Mouse (Mus musculus) hematopoietic stem cell, adult 5-6 weeks (primary cell): ENCODE measurements around the gene Foxa1. TPM values are rescaled to one million over a fixed set of nuclear protein-coding genes. Genes with fewer than 3 reads are reported as not detected.

Experiments
- ATAC-seq, 2 experiments: fragments of 125-278 bp in 1 of 2; replicated peaks in 1 of 2; 2 replicates each; pipeline ENCODE4 v1.8.0; 2016 to 2017; ENCODE audit warnings: inconsistent platforms in 2 of 2, mild to moderate bottlenecking in 2 of 2, moderate number of reproducible peaks in 2 of 2, low read depth in 1 of 2, moderate TSS enrichment in 1 of 2; ENCODE audit not compliant: low FRiP score in 2 of 2, poor library complexity in 2 of 2, severe bottlenecking in 2 of 2, insufficient read depth in 1 of 2, low TSS enrichment in 1 of 2
- total RNA-seq: library from RNA; stranded (forward); fragments of 172-1452, 232-1000 nt; gene quantifications from 2 replicates; pipeline ENCODE4 v1.2.3, GENCODE M21; 2017

Gene Foxa1
- total RNA-seq, 1 experiment from 2014 or later: not detected

DNA sequence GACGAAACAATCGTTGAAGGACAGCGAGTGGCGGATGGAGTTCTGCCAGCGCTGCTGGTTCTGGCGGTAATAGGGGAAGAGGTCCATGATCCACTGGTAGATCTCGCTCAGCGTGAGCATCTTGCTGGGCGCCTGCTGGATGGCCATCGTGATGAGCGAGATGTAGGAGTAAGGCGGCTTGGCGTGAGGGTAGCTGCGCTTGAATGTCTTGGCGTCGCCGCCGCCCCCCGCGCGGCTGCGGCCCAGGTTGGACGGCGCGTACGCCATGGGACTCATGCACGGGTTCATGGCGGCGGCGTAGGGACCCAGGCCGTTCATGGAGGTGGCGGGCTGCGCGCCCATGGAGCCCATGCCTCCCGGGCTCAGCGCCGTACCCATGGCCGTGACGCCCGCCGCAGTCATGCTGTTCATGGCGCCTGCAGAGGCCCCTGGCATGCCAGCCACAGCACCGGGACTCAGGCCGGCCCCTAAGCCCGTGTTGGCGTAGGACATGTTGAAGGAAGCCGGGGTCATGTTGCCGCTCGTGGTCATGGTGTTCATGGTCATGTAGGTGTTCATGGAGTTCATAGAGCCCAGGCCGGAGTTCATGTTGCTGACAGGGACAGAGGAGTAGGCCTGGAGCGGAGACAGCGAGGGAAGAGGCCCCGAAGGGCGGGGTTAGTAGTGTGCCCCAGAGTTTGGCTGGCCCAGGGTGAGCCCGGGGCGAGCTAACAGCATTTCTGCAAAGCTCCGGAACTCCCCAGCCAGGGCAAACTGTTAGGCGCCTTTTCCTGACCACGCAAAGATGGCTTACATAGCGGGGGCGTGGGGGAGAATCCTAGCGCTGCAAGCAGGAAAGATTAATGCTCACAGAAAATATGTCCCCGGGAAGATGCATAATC lies 3.7 kb downstream of the Foxa1 start:
- no peak for ATAC-seq

DNA sequence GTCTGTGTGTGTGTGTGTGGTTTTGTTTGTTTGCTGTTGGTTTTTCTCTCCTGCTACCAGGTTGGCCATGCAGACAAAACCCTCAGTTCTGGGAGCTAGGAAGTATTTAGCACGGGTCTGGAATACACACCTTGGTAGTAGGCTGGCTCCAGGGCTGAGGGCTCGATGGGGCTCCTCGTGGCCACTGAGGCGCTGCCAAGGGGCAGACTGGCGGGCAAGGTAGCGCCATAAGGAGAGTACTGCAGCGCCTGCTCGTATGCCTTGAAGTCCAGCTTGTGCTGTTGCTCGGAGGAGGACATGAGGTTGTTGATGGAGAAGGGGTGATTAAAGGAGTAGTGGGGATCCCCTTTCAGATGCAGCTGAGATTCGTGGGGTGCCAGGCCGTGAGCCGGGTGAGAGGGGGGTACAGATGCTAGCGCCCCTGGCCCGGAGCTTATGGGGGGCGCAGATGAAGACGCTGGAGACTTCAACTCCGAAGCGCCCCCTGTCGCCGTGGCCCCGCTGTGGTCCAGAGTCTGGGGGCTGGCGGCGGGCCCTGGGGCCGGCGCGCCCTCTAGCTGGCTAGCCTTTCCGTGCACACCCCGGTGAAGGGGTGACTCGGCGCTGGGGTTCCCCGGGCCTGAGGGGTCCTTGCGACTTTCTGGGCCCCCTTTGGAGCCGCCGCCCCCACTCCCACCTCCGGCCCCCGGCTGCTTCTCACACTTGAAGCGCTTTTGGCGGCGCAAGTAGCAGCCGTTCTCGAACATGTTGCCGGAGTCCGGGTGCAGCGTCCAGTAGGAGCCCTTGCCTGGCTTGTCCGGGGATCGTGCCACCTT lies 4.6 kb downstream of the Foxa1 start:
- ATAC-seq: no peak

DNA sequence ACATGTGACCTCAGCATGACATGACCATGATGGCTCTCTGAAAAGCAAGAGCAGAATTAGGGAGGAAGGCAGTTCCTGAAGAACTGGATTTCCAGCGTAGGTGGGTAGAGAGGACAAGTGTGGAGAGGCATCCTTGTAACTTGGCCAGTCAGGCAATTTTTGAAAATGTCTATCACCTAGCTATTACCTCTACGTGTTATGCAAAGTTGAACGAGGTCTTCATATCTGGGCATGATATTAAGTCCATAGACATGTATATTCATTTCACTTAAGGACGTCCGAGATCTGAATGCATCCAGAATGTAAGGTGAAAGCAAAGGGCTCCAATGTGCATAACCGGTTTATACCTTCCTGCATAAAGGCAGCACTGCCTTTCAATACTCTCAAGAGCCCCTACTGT lies 5.6 kb downstream of the Foxa1 start:
- ATAC-seq: no peak

DNA sequence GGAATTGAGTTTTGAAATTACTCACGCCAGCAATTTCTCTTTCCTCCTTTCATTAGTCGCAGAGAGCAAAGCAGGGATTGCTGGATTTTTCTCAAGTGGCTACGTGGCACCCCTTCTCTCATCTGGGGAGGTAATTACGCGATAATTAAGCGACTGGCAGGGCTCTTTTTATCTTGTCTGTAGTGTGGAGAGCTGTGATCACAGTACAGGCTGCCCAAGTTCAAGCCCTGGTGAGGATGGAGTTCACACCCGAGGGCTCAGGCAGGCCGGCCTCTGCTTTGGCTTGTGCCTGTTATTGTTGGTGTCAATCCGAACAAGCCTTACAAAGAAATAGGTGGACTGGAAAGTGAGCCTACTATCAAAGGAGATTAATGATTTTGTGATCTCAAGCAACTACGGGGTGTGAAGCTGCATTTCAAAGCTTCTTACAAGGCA lies 7.1 kb downstream of the Foxa1 start:
- ATAC-seq: no peak

DNA sequence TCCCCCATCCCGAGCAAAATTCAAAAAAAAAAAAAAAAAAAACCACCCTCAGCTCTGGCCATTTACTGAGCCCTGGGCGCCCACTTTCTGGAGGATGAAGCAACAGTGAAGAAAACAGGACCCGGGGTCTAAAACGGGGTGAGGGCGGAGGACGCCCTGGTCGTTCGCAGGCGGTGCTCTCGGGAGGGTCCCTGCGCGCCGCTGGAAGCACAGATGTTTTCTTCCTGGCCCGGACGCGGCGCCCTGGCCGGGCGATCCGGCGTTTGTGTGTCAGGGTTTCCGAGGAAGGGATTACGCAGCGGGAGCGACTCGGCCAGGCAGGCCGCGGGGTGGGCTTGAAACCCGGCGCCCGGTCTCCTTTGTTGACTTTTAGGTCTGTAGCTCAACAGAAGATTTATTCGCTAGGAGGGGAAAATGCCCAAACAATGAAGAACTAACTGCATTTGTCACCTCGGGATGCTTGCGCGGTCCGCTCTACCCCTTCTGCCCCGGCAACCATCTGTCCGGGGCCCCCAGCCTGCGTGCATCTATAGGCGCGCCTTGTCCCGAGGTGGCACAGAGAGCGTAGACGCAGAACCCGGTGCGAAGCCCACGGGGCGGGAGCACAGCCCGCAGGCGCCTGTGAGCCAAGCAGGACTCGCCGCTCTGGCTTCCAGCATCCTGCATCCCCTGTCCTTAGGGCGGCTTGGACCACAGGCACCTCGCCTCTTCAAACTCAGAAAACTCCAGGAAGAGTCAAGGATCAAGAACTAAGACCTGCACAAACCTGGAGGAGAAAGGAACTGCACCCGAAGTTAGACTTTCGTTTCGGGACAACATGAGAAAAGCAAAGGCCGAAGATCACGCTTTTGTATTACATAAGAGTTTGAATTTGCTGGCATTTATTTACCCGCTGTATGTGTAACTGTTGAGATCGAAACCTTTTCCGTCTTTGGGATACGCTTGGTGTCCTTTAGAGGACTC lies 7.8 kb downstream of the Foxa1 start:
- peak in 1 of 2 experiments; percentile 22; a peak in 2 of 4 replicates for ATAC-seq

DNA sequence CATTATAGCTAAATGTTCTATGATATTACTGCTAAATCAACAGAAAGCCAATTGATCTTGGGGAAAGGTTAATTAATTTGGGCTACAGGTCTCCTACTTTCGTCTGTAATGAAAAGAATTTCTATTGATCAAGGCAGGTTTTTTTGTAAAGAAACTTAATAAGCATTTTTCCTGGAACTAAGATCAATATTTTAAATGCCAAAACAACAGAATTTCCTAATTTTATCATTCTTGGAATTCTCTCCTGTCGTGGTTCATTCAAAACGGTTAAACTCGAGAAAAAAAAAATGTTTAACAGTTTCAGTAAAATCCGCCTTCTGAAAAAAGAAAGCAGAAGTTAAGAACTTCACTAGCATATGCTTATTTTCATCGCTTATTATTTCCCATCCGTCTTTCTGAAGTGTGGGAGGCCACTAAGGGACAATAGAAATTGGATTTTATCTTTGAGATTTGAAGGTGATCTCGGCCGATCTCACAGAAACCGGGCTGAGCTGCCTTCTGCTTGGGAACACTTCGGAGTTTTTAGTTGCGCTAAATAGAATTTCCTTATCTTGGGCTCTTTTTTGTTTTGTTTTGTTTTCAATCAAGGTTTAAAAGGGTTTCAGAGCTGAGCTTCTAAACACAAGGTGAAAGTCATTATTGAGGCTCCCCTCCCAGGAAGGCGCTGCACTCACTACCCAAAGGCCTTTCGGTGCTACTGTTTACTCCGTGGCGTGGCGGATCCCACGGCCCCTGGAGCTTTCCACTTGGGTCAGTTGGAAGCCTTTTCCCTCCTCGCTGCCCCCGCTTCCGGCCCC lies 8.7 kb downstream of the Foxa1 start:
- no peak for ATAC-seq

DNA sequence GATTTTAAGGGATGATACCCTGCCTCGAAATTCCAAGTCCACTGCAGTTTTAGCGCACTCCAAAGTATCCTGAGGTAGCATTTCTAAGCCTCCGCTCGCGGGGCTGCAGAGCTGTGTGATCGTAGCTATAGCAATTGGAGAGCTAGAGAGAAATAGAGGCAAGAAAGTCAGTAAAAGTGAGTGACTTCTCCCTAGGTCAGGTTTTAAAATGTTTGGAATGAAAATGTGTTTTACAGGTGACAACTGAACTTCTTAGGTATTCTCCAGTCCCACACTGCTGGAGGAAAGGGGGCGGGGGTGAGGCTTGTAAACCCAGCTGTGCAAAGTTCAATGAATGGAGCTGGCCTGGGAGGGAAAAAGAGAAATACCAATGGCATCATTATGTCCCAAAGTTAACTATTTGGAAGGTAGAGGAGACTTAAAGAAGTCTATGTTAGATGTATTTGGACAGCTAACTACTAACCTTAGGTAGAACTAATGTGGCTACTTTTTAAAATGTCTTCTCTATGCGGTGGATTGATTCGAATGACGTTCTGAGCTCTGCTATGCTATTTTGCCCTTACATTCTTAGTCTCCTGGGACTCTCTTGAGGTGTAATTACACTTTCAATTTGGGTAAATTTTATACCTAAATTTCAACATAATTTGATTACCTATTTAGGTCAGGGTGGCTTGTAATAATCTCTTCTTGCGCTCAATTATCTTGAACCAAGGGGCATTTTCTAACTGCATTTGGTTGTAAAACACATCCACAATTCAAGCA lies 9.6 kb downstream of the Foxa1 start:
- no peak for ATAC-seq

DNA sequence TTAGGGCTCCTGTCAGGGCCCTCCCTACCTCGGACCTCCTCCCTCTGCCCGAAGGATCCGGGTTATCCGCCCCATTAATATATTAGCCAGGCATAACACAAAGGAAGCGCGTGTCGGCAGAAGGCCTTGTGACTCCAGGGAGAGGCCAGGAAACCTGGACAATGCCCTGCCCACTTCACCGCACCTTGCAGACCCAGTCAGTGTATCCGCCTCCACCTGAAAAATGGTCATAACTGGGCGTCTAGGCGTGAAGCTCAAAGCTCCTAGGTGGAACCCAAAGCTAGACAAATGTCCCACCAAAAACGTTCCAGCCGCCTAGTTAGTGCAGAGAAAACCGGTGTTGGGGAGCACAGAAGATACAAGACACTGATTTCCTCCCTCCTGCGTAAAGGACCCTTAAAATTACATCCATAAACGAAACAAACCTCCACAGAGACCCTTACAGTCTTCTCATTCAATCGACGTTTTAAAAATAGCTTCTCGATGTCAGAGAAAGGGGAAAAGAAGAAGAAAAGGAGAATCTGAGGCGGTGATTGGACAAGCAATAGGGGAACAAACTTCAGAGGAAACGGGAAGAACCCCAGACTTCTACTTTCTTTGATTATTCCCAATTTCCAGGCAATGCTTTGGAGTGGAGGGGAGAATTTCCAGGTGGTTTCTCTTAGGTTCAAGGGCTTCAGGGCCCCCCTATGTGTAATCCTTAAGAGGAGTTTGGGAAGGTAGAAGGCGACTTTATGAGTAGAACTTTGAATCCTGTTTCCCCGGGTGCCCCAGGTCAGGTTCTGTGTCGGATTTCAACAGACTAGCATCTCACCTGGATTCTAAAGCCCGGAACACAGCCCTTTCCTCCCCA lies 10.4 kb downstream of the Foxa1 start:
- no peak for ATAC-seq

DNA sequence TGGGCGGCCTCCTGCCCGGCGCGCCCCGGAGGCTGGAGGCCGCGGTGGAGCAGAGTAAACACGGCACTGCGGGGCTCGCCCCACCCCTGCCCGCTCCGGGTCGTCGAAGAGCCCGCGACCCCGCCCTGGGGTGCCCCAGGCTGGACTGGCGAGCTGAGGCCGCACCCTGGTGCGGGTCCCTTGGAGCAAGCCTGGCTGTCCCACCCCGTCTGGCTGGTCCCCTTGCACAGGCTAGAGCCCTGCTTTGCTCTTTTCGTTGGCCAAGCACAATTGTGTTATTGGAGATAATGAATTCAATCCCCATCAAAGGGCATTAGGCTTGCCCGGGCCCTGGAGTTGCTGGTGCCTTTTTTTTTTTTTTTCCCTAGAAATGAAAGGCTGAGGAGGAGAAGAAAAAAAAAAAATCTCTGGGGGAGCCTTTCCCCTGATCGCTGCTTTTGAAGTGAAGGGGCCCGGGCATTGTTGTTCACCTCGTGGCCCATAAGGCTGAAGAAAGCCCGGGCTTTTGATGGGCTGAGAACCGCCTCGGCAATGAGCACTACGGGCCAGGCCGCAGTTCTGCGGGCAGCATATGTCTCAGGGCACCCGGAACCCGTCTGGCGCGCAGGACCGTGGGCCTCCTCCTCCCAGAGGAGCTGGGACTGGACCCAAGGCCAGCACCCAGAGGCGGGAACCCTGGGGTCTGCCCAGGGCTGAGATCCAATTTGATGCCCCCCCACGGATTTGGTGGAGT lies 11.7 kb downstream of the Foxa1 start:
- no peak; a peak in 1 of 4 replicates for ATAC-seq

DNA sequence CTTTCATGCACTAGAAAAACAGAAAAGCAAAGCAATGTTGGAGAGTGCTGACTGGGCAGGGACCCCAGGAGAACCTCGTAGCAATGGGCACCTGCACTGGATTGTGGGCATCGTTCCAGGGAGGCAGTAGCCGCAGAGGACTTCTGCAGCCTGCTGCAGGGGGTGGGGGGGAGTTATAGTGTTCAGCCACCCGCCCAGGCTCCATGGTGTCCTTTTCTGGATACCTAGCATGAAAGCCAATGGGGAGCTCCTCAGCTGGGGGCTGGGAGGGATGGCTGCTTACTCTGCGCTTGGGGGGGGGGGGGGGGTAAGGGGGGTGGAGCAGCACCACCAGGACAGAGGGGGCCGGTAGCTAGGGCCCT lies 12.2 kb downstream of the Foxa1 start:
- ATAC-seq: no peak

DNA sequence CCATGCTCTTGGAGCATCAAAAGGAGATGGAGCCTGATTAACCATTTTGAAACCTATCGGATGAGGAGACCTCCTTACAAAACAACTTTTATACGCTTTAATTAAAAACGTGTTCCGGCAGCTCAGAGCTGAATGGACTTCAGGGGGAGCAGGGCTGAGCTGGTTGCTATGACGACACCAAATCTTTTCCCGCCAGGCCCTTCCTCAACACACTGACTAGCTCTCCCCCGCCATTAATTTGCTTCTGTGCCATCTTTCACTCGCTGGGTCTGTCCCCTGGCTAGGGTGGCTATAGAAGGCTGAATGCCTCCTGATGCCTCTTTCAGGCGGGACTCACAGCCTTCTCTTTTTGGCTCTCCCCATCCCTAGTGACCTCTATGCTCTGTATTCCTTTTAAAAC lies 16.2 kb downstream of the Foxa1 start:
- ATAC-seq: no peak

DNA sequence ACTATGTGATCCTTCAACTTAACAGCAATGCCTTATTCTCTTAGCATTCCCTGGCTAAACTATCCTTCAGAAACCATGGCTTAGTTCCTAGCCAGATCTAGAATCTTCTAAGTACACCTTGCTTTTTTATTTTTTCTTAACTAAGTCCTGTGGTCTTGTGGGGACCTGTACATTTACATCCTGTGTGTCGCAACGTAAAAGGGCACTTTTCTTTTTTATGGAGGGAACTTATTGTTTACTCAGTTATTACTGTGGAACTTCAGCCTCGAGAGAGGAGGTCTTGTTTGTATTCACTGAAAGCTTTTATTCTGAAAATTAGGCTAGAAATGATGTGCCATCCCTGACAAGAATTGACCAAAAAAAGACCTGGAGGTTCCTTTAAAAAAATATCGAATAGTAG lies 18.4 kb downstream of the Foxa1 start:
- no peak for ATAC-seq

DNA sequence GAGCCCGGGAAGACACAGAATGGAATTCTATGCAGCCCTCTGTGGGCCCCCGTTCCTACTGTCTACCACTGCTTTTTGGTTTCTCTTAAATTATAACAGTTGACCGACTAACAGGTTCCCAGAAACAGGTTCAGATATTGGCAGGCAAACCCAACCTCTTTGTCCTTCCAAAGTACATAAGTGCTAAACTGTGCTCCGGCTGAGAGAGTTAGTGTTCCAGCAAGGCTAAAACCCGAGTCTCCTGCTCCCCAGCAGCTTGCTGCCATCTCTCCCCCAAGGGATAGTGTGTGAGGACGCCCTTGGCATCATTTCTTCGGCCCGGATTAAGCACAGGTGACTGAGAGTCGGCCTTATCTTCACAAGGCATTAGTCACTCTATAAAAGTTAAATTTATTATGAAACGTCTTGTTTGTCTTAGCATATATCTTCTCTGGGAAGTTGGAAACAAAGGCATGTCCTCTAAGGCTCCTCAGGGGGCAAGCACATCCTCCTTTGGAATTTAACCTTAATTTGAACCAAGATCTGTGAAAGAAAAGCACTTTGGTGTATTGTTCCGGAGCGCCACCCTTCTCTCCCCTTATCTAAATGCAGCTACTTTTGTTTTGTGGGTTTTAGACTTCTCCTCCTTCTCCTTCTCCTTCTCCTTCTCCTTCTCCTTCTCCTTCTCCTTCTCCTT lies 30.9 kb downstream of the Foxa1 start:
- no peak for ATAC-seq

DNA sequence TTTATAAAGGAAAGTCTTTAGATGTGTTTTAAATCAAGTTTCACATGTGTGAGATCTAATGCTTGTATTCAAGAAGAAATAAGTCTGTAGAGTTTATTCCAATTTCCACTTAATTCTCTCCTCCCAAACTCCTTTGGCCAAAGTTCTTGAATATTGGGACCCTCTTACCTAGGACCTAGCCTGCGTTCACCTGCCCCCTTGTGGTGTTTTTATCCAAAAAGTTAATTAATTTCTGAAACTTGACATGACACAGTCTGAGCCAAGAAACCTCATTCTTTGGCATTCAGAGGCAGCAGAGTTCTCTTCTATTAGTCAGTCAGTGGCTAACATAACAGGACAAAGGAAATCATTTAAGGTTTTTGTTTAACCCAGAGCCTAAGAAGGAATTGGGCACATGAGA lies 32.2 kb downstream of the Foxa1 start:
- no peak for ATAC-seq
